Mouse (Mus musculus): Measurements from ENCODE around the gene Celf2.

GRCm38 (mm10) chr2:6493886-6494285 is 1015.5 kb downstream of the Celf2 start:
- no peak for TF ChIP-seq CTCF (IDR thresholded peaks at IDR 0.05; ENCODE audit: control insufficient read depth, insufficient read depth, insufficient replicate concordance, low read depth, low read length)
- no peak for TF ChIP-seq POLR2A (IDR thresholded peaks at IDR 0.05; ENCODE audit: control insufficient read depth, low read depth, low read length)
